Mouse (Mus musculus): ENCODE results near the gene Sec14l1. TPM values are rescaled to one million over a fixed set of nuclear protein-coding genes. Genes with fewer than 3 reads are reported as not detected.

Sec14l1 gene
- polyA plus RNA-seq, 1 experiment from 2014 or later: 87.6 TPM

DNA sequence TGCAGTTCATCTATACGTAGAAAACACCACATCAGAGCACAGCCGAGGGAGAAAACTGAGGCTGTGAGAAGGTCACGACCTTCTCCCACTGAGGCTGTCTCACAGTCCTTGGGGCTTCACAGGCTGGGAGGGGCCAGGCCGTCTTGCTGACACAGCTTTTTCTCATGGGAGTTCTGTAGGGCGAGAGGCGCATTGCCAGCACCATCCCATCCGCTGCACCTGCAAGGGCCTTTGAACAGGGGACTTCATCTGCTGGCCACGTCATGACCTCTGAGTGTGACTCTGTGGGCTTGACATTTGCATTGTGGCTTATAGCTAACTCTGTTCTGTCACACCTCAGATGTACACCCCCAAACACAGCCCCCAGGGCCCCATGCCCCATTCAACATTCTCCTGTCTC is 22.3 kb upstream of the Sec14l1 start:
- Histone ChIP-seq H3K4me1 (replicated peaks; ENCODE audit: insufficient read depth, low read length) (peaks cover 15% of the 10 kb centered on the region), H3K27ac (peak overlapping the region; percentile 77), H3K9ac (ENCODE audit: low read depth, low read length) (no peak overlapping the region), H3K4me2 (ENCODE audit: low read length) (no peak overlapping the region), H3K36me3 (ENCODE audit: insufficient read depth, low read length) (no peaks in the 10 kb centered on the region), H3K27me3 (ENCODE audit: insufficient read depth, low read length) (no peaks in the 10 kb centered on the region), H3K9me3 (replicated peaks; ENCODE audit: low read length) (no peaks in the 10 kb centered on the region), H3K4me3 (replicated peaks; ENCODE audit: low read depth, low read length) (no peak overlapping the region)
- no peak for TF ChIP-seq CTCF (IDR thresholded peaks at IDR 0.05; ENCODE audit: low read depth)
- WGBS: 32% methylated on average over 8 of the region's 8 CpGs
- ATAC-seq (replicated peaks; ENCODE audit: low FRiP score, low read depth) (no peak), DNase-seq (ENCODE audit: low spot score) (no peak)

DNA sequence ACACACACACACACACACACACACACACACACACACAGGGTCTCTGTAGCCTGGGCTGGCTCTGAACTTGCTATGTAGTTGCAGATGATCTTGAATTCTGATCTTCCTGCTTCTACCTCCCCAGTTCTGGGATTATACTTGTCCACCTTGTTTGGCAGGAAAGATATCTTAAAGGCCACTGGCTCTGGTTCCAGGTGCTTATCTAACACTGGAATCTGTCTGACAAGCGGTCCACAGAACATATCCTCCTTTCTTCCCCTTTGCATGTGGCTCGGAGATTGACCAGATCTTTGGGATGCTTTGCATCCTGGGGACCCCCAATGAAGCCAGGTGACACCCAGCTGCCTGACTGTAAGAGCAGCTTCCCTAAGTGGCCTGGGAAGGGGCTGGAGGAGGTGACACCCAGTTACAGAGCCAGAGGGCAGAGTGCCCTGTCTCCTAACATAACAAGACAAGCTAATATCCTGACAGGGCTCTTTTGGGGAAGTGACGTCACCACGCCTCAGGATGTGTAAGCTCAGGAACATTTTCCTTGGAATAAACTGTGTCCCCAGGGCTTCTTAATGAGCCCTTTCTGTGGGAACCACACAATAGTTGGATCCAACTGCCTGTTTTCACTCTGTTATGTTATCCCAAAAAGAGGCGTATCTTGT is 20.9 kb upstream of the Sec14l1 start:
- H3K4me3 ChIP-seq (replicated peaks; ENCODE audit: low read depth, low read length): no peak overlapping the region
- no peaks in the 10 kb centered on the region for H3K9me3 ChIP-seq (replicated peaks; ENCODE audit: low read length)
- 70% methylated on average over 5 of the region's 5 CpGs for WGBS
- H3K9ac ChIP-seq (ENCODE audit: low read depth, low read length): no peak overlapping the region
- no peaks in the 10 kb centered on the region for H3K27me3 ChIP-seq (ENCODE audit: insufficient read depth, low read length)
- H3K4me2 ChIP-seq (ENCODE audit: low read length): no peak overlapping the region
- ATAC-seq (replicated peaks; ENCODE audit: low FRiP score, low read depth) (no peak), DNase-seq (ENCODE audit: low spot score) (no peak)
- H3K27ac ChIP-seq: peak overlapping the region; percentile 59
- H3K36me3 ChIP-seq (ENCODE audit: insufficient read depth, low read length): no peaks in the 10 kb centered on the region
- no peak for TF ChIP-seq CTCF (IDR thresholded peaks at IDR 0.05; ENCODE audit: low read depth)
- peaks cover 26% of the 10 kb centered on the region for H3K4me1 ChIP-seq (replicated peaks; ENCODE audit: insufficient read depth, low read length)

DNA sequence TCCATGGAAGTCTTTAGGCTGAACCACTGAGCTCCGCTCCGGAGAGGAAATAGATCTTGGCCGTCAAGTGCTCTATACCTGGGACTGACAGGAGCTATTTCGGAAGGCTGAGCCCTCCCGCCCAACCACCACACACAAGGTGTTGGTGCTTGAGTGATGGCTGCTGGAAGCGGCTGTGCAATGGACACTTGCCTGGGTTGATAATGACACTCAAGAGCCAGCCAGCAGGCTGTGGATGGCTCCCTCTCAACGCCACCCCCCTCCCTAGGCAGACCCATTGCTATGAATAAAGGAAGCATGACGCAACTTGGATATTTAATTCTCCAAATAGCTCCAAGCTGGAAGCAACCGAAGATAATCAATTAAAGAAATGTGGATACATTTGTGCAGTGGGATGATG is 20.3 kb upstream of the Sec14l1 start:
- H3K27me3 ChIP-seq (ENCODE audit: insufficient read depth, low read length): no peaks in the 10 kb centered on the region
- no peak for ATAC-seq (replicated peaks; ENCODE audit: low FRiP score, low read depth)
- no peak overlapping the region for H3K4me2 ChIP-seq (ENCODE audit: low read length)
- DNase-seq (ENCODE audit: low spot score): no peak
- 87% methylated on average over 9 of the region's 9 CpGs for WGBS
- H3K9ac ChIP-seq (ENCODE audit: low read depth, low read length): no peak overlapping the region
- TF ChIP-seq CTCF (IDR thresholded peaks at IDR 0.05; ENCODE audit: low read depth): no peak
- no peak overlapping the region for H3K4me3 ChIP-seq (replicated peaks; ENCODE audit: low read depth, low read length)
- peak overlapping the region; percentile 47; the same call in 1 of the 2 replicates for H3K27ac ChIP-seq
- no peaks in the 10 kb centered on the region for H3K36me3 ChIP-seq (ENCODE audit: insufficient read depth, low read length)
- H3K4me1 ChIP-seq (replicated peaks; ENCODE audit: insufficient read depth, low read length): peaks cover 26% of the 10 kb centered on the region
- no peaks in the 10 kb centered on the region for H3K9me3 ChIP-seq (replicated peaks; ENCODE audit: low read length)

DNA sequence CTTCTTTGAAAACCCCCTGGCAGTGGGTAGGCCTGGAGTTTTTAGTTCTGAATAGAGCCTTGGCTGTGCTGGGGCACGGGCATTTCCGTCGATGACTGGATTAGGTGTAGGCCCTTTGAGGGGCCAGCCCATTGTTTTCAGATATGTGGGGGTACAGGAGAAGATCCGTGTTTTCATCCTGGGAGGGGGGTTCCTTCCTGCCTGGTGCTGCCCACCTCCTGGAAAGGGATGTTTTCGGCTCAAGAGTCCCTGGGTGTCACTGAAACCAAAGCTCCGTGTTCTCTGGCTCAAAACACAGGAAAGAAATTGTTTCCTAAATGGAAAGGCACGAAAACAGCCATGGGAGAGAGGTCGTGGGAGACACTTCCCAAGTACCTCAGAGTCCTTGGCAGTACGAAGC is 17.9 kb upstream of the Sec14l1 start:
- no peaks in the 10 kb centered on the region for H3K36me3 ChIP-seq (ENCODE audit: insufficient read depth, low read length)
- ATAC-seq (replicated peaks; ENCODE audit: low FRiP score, low read depth) (no peak), DNase-seq (ENCODE audit: low spot score) (no peak)
- H3K27me3 ChIP-seq (ENCODE audit: insufficient read depth, low read length): no peaks in the 10 kb centered on the region
- no peak overlapping the region for H3K4me2 ChIP-seq (ENCODE audit: low read length)
- H3K4me1 ChIP-seq (replicated peaks; ENCODE audit: insufficient read depth, low read length): peaks cover 20% of the 10 kb centered on the region
- no peak overlapping the region for H3K4me3 ChIP-seq (replicated peaks; ENCODE audit: low read depth, low read length)
- WGBS: 57% methylated on average over 9 of the region's 9 CpGs
- H3K9me3 ChIP-seq (replicated peaks; ENCODE audit: low read length): no peaks in the 10 kb centered on the region
- H3K9ac ChIP-seq (ENCODE audit: low read depth, low read length): no peak overlapping the region
- H3K27ac ChIP-seq: peak overlapping the region; percentile 69
- TF ChIP-seq CTCF (IDR thresholded peaks at IDR 0.05; ENCODE audit: low read depth): no peak

DNA sequence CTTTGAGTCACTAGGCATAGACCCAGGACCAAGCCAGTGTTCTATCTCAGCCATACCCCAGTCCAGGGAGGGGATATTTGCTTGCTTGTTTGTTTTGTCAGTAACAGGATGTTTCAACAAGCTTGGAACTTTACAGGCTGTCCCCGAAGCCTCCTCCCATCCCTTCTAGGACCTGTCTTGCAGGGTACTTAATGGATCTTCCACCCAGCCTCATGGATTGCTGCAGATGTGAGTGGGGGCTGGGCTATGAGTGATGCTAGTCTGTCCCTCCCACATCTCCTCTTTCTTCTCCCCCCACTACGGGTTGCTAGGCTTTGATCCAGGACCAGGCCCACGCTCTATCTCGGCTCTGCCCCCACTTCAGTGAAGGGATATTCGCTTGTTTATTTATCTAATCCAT is 16.8 kb upstream of the Sec14l1 start:
- H3K9ac ChIP-seq (ENCODE audit: low read depth, low read length): no peak overlapping the region
- ATAC-seq (replicated peaks; ENCODE audit: low FRiP score, low read depth): peak; percentile 23; the same call in 1 of the 2 replicates

DNA sequence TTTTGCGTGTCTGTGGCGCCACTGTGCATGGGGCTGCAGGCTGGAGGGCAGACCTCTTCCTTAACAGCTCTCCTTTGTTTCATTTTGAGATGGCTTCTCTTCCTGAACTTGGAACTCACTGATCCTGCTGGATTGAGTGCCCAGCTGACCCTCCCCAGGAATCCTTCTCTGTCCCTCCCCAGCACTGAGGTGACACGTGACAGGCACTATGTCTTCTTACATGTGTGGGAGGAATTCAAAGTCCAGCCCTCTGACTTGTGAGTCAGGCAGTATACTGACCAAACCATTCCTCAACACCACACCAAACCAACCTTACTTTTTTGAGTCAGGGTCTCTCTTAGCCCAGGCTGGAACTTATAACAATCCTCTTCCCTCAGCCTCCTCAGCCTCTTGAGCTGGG is 16.2 kb upstream of the Sec14l1 start:
- H3K4me3 ChIP-seq (replicated peaks; ENCODE audit: low read depth, low read length): no peak overlapping the region
- ATAC-seq (replicated peaks; ENCODE audit: low FRiP score, low read depth) (no peak), DNase-seq (ENCODE audit: low spot score) (no peak)
- no peaks in the 10 kb centered on the region for H3K9me3 ChIP-seq (replicated peaks; ENCODE audit: low read length)
- H3K4me1 ChIP-seq (replicated peaks; ENCODE audit: insufficient read depth, low read length): peaks cover 16% of the 10 kb centered on the region
- H3K4me2 ChIP-seq (ENCODE audit: low read length): no peak overlapping the region
- 61% methylated on average over 3 of the region's 3 CpGs for WGBS
- H3K27me3 ChIP-seq (ENCODE audit: insufficient read depth, low read length): no peaks in the 10 kb centered on the region
- H3K36me3 ChIP-seq (ENCODE audit: insufficient read depth, low read length): no peaks in the 10 kb centered on the region
- no peak overlapping the region for H3K9ac ChIP-seq (ENCODE audit: low read depth, low read length)
- TF ChIP-seq CTCF (IDR thresholded peaks at IDR 0.05; ENCODE audit: low read depth): no peak
- H3K27ac ChIP-seq: peak overlapping the region; percentile 69

More for the DNA sequence above, 16.8 kb upstream of the Sec14l1 start:
- Histone ChIP-seq H3K4me2 (ENCODE audit: low read length) (no peak overlapping the region), H3K9me3 (replicated peaks; ENCODE audit: low read length) (no peaks in the 10 kb centered on the region), H3K4me1 (replicated peaks; ENCODE audit: insufficient read depth, low read length) (peaks cover 16% of the 10 kb centered on the region), H3K27me3 (ENCODE audit: insufficient read depth, low read length) (no peaks in the 10 kb centered on the region), H3K4me3 (replicated peaks; ENCODE audit: low read depth, low read length) (no peak overlapping the region), H3K27ac (peak overlapping the region; percentile 69), H3K36me3 (ENCODE audit: insufficient read depth, low read length) (no peaks in the 10 kb centered on the region)
- WGBS: 15% methylated on average over 5 of the region's 5 CpGs
- no peak for TF ChIP-seq CTCF (IDR thresholded peaks at IDR 0.05; ENCODE audit: low read depth)
- DNase-seq (ENCODE audit: low spot score): peak; percentile 90

DNA sequence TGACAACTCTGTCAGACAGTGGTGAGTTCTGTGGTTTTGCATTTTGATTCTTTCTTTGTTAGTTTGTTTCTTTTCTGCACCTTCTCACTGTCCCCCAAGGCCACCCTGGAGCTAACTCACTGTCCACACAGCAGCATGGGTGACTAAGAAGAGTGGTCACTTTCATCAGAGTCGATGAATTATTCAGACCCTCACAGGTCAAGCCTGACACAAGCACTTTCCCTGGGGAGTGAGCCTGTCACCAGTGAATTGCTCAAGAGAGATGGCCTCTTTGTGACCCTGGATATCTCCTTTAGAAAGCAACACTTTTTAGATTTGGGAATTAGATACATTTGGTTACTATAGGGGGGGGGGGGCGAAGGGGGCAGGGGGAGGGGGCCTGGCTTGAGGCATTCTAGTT is 15.6 kb upstream of the Sec14l1 start:
- no peaks in the 10 kb centered on the region for H3K9me3 ChIP-seq (replicated peaks; ENCODE audit: low read length)
- H3K4me2 ChIP-seq (ENCODE audit: low read length): no peak overlapping the region
- H3K36me3 ChIP-seq (ENCODE audit: insufficient read depth, low read length): no peaks in the 10 kb centered on the region
- 53% methylated on average over 2 of the region's 2 CpGs for WGBS
- ATAC-seq (replicated peaks; ENCODE audit: low FRiP score, low read depth): no peak
- H3K9ac ChIP-seq (ENCODE audit: low read depth, low read length): no peak overlapping the region
- no peak overlapping the region for H3K27ac ChIP-seq
- no peak for DNase-seq (ENCODE audit: low spot score)
- no peak for TF ChIP-seq CTCF (IDR thresholded peaks at IDR 0.05; ENCODE audit: low read depth)
- H3K4me1 ChIP-seq (replicated peaks; ENCODE audit: insufficient read depth, low read length): peaks cover 16% of the 10 kb centered on the region
- H3K27me3 ChIP-seq (ENCODE audit: insufficient read depth, low read length): no peaks in the 10 kb centered on the region
- no peak overlapping the region for H3K4me3 ChIP-seq (replicated peaks; ENCODE audit: low read depth, low read length)

Data from kidney, postnatal 0 days (tissue).